Mouse (Mus musculus) embryonic facial prominence, embryonic 13.5 days (tissue): ENCODE measurements around the gene Rpa1. TPM values are rescaled to one million over a fixed set of nuclear protein-coding genes. Genes with fewer than 3 reads are reported as not detected.

Experiments used
- ATAC-seq: fragments of 200-750 bp; cut with Nextera tagmentation; 2 replicates; pipeline ENCODE4 v1.8.0; 2017; ENCODE audit warnings: low read depth; ENCODE audit not compliant: insufficient number of reproducible peaks, insufficient read depth, low FRiP score, low TSS enrichment
- H3K27ac ChIP-seq: fragments of 300-500 bp; sonication (generic); 2 replicates; pipeline ENCODE4 v1.5.1; 2015; ENCODE audit warnings: moderate library complexity, mild to moderate bottlenecking, inconsistent platforms
- H3K27me3 ChIP-seq: fragments of 300-500 bp; sonication (generic); 2 replicates; pipeline ENCODE4 v1.6.1; 2015; ENCODE audit warnings: mild to moderate bottlenecking, inconsistent platforms
- H3K36me3 ChIP-seq: fragments of 300-500 bp; sonication (generic); 2 replicates; pipeline ENCODE4 v1.6.1; 2015; ENCODE audit warnings: mild to moderate bottlenecking, inconsistent platforms
- H3K4me1 ChIP-seq: fragments of 300-500 bp; sonication (generic); 2 replicates; pipeline ENCODE4 v1.6.1; 2015; ENCODE audit warnings: inconsistent platforms
- H3K4me2 ChIP-seq: fragments of 300-500 bp; sonication (generic); 2 replicates; pipeline ENCODE4 v1.6.1; 2015; ENCODE audit warnings: moderate library complexity, mild to moderate bottlenecking, inconsistent platforms
- H3K4me3 ChIP-seq: fragments of 300-500 bp; sonication (generic); 2 replicates; pipeline ENCODE4 v1.5.1; 2015; ENCODE audit warnings: mild to moderate bottlenecking, inconsistent platforms
- H3K9ac ChIP-seq: fragments of 300-500 bp; sonication (generic); 2 replicates; pipeline ENCODE4 v1.6.1; 2015; ENCODE audit warnings: mild to moderate bottlenecking, inconsistent platforms
- H3K9me3 ChIP-seq: fragments of 300-500 bp; sonication (generic); 2 replicates; pipeline ENCODE4 v1.6.1; 2016; ENCODE audit warnings: inconsistent platforms
- WGBS: fragments of 180-500 bp; shearing (Covaris S2); methylation state at CpG from one replicate; pipeline ENCODE4 v1.1.7; 2015; ENCODE audit warnings: mixed read lengths; 5-methylcytosine and 5-hydroxymethylcytosine counted together
- polyA plus RNA-seq: library from polyadenylated mRNA; unstranded; fragments of >200 nt; fragmentation: Nextera tagmentation; extraction: Ambion mirVana; gene quantifications from 2 replicates; pipeline ENCODE4 v1.2.1, GENCODE M21; 2015

Gene Rpa1
- polyA plus RNA-seq, 1 experiment from 2014 or later: 120 TPM

DNA sequence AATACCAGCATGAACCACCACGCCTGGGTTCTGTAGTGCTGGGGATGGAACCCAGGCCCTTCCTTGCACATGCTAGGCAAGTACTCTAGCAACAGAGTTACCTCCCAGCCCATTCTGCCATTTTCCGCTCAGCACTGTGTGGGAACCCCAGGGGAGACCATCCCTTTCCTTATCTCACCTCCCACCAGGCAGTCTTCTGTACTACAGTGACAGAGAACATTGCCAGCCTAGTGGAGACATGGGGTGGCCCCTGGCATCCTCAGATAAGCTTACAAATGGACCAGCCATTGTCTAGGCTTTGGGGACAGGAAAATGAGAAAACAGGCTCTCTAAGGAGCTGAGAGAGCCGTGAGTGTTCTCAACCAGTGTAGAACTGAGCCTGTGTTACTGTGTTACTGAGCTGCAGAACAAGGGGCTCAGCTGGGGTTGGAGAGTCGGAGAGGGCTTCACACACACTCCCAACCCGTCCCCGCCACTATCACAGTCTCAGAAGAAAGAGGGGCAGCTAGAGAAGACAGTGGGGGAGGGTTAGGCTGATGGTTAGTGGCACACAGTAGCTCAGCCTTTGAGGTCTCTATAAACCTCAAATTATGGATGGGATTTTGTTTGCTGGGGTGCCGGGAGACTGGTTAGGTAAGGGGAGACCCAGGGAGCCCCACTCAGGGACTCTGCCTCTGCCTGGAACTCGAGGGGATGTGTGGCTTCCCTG lies 77.7 kb downstream of the Rpa1 start:
- H3K4me2 ChIP-seq: no peak overlapping the region
- no peak overlapping the region for H3K4me3 ChIP-seq
- H3K36me3 ChIP-seq: no peaks in the 10 kb centered on the region
- H3K27me3 ChIP-seq: peaks cover 13% of the 10 kb centered on the region; the same call in 1 of the 2 replicates
- H3K9me3 ChIP-seq: no peaks in the 10 kb centered on the region
- 70% methylated on average over 8 of the region's 8 CpGs for WGBS
- ATAC-seq: no peak
- peaks cover 22% of the 10 kb centered on the region for H3K4me1 ChIP-seq
- no peak overlapping the region for H3K27ac ChIP-seq
- H3K9ac ChIP-seq: no peak overlapping the region

DNA sequence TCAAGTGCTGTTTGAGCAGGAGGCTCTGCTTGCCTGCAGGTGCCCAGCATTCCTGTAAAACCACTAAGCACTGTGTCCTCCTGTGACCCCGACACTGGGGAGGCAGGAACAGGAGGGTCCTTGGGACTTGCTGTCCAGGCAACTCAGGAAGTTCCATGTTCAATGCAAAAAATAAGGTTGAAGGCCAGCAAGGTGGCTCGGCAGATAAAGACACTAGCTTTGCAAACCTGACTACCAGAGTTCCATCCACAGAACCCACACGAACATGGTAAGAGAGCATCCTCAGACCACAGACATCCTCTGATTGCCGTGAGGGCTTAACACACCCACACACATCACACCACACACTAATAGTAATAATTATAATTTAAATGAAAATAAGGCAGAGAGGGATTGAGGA lies 78.9 kb downstream of the Rpa1 start:
- Histone ChIP-seq H3K36me3 (no peaks in the 10 kb centered on the region), H3K4me1 (peaks cover 18% of the 10 kb centered on the region)
- WGBS: 84% methylated on average over 4 of the region's 4 CpGs

DNA sequence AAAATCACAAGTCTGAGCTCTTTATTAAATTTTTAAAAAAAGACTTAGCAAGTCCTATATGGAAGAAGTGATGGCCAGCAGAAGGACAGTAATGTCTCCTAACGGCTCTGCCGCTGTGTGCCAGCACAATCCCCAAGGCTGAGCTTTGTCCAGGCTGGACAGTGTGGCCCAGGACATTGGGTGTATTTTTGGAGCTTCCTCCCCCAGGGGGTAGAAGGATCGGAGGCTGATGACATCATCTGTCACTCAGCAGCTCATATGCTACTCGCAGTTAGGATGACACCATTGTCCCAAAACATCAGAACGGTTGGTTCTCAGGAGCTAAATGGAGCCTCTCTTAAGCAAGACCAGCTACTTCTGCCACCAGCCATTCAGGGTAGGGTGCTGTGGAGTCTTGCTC lies 79.6 kb downstream of the Rpa1 start:
- H3K4me1 ChIP-seq: peaks cover 22% of the 10 kb centered on the region
- ATAC-seq: no peak
- H3K27me3 ChIP-seq: peaks cover 13% of the 10 kb centered on the region; the same call in 1 of the 2 replicates
- H3K4me3 ChIP-seq: no peak overlapping the region
- no peaks in the 10 kb centered on the region for H3K36me3 ChIP-seq
- H3K27ac ChIP-seq: no peak overlapping the region
- H3K9ac ChIP-seq: no peak overlapping the region
- H3K4me2 ChIP-seq: no peak overlapping the region
- WGBS: 61% methylated on average over 5 of the region's 5 CpGs
- H3K9me3 ChIP-seq: no peaks in the 10 kb centered on the region

More for the DNA sequence above, 78.9 kb downstream of the Rpa1 start:
- ATAC-seq: no peak
- no peaks in the 10 kb centered on the region for H3K9me3 ChIP-seq
- H3K4me3 ChIP-seq: no peak overlapping the region
- no peak overlapping the region for H3K9ac ChIP-seq
- no peak overlapping the region for H3K27ac ChIP-seq
- H3K27me3 ChIP-seq: peaks cover 13% of the 10 kb centered on the region; the same call in 1 of the 2 replicates
- no peak overlapping the region for H3K4me2 ChIP-seq

DNA sequence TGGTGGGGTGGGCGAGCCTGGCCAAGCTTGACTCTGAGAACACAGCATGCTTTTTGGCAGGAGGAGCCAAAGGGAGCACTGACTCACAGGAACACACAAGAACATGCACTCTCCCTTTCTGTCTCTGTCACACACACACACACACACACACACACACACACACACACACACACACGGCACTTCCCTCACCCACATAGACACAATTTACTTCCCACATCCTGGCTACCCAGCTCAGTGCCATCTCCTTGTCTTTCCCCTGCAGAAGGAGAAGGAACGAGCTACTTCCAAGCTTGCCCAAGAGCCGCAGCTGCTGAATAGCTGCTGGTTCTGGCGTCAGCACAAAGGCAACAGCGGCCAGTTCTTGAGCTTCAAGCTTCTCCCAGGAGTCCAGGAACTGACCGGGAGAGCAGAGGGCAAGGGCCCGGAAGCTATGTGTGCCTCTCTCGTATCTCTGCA lies 80.3 kb downstream of the Rpa1 start:
- Histone ChIP-seq H3K4me1 (peaks cover 24% of the 10 kb centered on the region), H3K9ac (no peak overlapping the region), H3K4me2 (no peak overlapping the region), H3K9me3 (no peaks in the 10 kb centered on the region), H3K27me3 (0 out of 2 replicates have a peak, but pooled peaks cover 13% of the 10 kb centered on the region), H3K27ac (no peak overlapping the region), H3K36me3 (no peaks in the 10 kb centered on the region), H3K4me3 (no peak overlapping the region)
- WGBS: 41% methylated on average over 9 of the region's 9 CpGs
- ATAC-seq: no peak

DNA sequence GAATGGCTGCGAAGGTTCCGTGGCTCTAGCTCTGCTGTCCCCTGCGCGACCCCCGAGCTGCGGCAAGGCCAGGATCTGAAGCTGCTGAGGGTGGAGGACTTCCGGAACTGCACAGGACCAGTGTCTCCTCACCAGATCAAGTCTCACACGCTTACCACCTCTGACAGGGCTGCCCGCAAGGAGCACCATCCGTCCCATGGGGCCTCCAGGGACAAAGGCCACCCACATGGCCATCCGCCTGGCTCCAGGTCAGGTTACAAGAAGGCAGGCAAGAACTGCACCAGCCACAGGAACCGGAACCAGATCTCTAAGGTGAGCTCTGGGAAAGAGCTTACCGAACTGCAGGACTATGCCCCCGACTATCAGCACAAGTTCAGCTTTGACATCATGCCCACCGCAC lies 82.6 kb downstream of the Rpa1 start:
- H3K27ac ChIP-seq: no peak overlapping the region
- 44% methylated on average over 15 of the region's 15 CpGs for WGBS
- no peak overlapping the region for H3K4me2 ChIP-seq

DNA sequence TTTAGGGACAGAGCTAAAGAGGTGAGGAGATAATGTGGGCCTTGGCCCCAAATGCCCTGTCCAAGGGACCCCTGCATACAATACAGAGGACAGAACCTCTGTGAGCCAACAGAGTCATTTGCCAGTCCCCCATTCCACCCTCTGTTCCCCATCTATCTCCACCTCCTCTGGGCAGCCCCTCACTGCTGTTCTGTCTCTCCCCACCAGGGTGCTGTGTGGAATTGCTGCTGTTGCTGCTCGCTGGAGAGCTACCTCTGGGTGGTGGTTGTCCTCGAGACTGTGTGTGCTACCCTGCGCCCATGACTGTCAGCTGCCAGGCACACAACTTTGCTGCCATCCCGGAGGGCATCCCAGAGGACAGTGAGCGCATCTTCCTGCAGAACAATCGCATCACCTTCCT lies 83.6 kb downstream of the Rpa1 start:
- H3K9ac ChIP-seq: no peak overlapping the region
- H3K36me3 ChIP-seq: no peaks in the 10 kb centered on the region
- H3K4me3 ChIP-seq: no peak overlapping the region
- H3K27me3 ChIP-seq: 0 out of 2 replicates have a peak, but pooled peaks cover 8% of the 10 kb centered on the region
- WGBS: 87% methylated on average over 6 of the region's 6 CpGs
- H3K9me3 ChIP-seq: no peaks in the 10 kb centered on the region
- peaks cover 34% of the 10 kb centered on the region for H3K4me1 ChIP-seq
- ATAC-seq: no peak
- H3K4me2 ChIP-seq: no peak overlapping the region
- no peak overlapping the region for H3K27ac ChIP-seq

More for the DNA sequence above, 82.6 kb downstream of the Rpa1 start:
- H3K9ac ChIP-seq: no peak overlapping the region
- peaks cover 34% of the 10 kb centered on the region for H3K4me1 ChIP-seq
- H3K27me3 ChIP-seq: 0 out of 2 replicates have a peak, but pooled peaks cover 8% of the 10 kb centered on the region
- no peak for ATAC-seq
- no peaks in the 10 kb centered on the region for H3K9me3 ChIP-seq
- no peak overlapping the region for H3K4me3 ChIP-seq
- H3K36me3 ChIP-seq: no peaks in the 10 kb centered on the region

DNA sequence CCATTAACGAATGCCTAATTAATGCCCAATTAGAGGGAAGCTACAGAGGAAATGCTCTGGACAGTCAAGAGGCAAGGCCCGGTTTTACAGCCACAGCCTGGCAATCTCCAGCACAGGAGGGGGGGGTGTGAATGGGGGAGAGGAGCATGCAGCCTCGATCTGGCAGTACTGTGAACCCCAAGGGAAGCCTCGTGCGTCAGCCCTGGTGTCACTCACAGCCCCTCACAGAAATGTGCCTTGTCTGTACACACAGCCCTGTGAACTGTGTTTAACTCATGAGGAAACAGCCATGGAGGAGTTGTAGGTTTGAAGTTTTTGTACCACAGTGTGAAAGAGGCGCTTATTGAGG lies 84.2 kb downstream of the Rpa1 start:
- no peak overlapping the region for H3K4me3 ChIP-seq
- H3K27me3 ChIP-seq: 0 out of 2 replicates have a peak, but pooled peaks cover 8% of the 10 kb centered on the region
- no peak overlapping the region for H3K9ac ChIP-seq
- 53% methylated on average over 6 of the region's 6 CpGs for WGBS
- no peaks in the 10 kb centered on the region for H3K9me3 ChIP-seq
- peaks cover 34% of the 10 kb centered on the region for H3K4me1 ChIP-seq
- H3K4me2 ChIP-seq: no peak overlapping the region
- H3K27ac ChIP-seq: no peak overlapping the region
- no peaks in the 10 kb centered on the region for H3K36me3 ChIP-seq
- no peak for ATAC-seq

DNA sequence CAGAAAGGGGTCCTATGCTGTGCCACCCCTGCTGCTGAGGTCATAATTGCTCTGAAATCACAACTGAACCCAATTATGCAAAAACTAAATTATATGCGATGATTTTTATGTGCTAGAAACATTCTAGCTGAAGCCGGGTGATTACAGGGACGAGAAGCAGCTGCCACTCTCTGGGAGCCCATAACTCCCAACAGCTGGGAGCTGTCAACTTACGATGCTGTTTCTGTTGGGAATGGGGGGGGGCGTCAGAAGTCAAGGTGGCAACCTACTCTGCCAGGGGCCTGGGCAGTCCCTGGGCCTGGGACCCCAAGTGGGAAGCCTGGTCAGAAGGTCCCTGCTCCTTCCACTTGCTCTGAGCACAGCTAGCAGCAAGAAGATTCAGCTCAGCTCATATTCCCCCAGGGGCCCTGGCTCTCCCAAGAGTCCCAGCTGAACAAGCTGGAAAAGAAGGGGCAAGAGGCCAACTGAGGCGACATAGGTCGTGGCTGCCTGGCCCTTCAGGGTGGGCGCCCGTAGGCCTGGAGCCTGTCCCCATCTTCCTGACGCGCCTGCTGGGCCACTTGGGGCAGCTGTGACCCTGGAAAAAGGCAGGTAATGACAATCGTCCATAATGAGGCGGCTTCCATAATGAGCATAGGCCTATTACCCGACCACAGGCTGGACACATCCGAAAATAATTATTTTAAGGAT lies 84.7 kb downstream of the Rpa1 start:
- no peaks in the 10 kb centered on the region for H3K36me3 ChIP-seq
- peaks cover 34% of the 10 kb centered on the region for H3K4me1 ChIP-seq
- 0 out of 2 replicates have a peak overlapping the region, but pooled peaks have one; percentile 36 for H3K9ac ChIP-seq
- H3K27ac ChIP-seq: peak overlapping the region; percentile 22; the same call in 1 of the 2 replicates
- 45% methylated on average over 15 of the region's 15 CpGs for WGBS
- ATAC-seq: no peak
- H3K4me3 ChIP-seq: no peak overlapping the region
- 0 out of 2 replicates have a peak, but pooled peaks cover 8% of the 10 kb centered on the region for H3K27me3 ChIP-seq
- H3K4me2 ChIP-seq: no peak overlapping the region
- H3K9me3 ChIP-seq: no peaks in the 10 kb centered on the region

DNA sequence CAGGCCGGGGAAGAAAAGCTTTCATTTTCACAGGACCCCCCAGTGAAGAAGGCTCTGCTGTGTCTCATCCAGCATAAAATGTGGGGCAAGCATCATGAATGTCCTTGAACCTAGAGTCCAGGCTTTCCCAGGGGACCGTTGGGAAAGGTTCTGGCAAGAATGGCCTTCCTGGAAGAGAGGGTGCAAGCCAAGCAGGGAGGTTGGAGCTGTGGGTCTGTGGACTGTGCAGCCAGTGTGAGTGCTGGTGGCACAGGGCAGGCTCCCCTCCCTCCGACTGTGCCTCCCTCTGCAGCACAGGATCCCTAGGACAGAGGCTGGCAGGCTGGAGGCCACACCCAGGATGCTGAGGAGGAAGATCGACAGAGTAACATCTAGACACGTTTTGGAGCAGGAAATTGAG lies 85.3 kb downstream of the Rpa1 start:
- Histone ChIP-seq H3K9ac (0 out of 2 replicates have a peak overlapping the region, but pooled peaks have one; percentile 36), H3K4me3 (no peak overlapping the region), H3K4me2 (no peak overlapping the region), H3K9me3 (no peaks in the 10 kb centered on the region), H3K4me1 (peaks cover 34% of the 10 kb centered on the region), H3K36me3 (no peaks in the 10 kb centered on the region), H3K27ac (no peak overlapping the region), H3K27me3 (0 out of 2 replicates have a peak, but pooled peaks cover 8% of the 10 kb centered on the region)
- WGBS: 40% methylated on average over 5 of the region's 5 CpGs
- no peak for ATAC-seq

DNA sequence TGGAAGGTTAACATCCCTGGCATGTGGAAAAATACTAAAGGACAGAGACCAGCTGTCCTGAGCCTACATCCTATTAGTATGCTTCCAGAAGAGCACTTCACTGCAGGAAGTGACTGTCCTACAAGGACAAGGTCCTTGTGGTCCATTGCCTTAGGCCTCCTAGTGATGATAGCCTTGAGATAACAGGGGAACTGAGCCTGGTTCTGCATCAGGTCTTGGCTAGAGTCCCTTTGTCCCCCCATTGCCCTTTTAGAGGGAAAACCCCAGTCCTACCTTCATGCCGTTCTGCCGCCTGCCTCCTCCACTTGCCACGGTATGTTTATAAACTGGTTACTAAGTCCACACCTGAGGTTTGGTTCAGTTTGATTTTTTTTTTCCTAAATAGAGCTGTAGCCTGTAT lies 85.9 kb downstream of the Rpa1 start:
- no peaks in the 10 kb centered on the region for H3K9me3 ChIP-seq
- H3K4me1 ChIP-seq: peaks cover 34% of the 10 kb centered on the region
- 0 out of 2 replicates have a peak, but pooled peaks cover 8% of the 10 kb centered on the region for H3K27me3 ChIP-seq
- WGBS: 77% methylated on average over 3 of the region's 3 CpGs
- H3K4me2 ChIP-seq: no peak overlapping the region
- H3K36me3 ChIP-seq: no peaks in the 10 kb centered on the region
- no peak overlapping the region for H3K27ac ChIP-seq
- 0 out of 2 replicates have a peak overlapping the region, but pooled peaks have one; percentile 36 for H3K9ac ChIP-seq
- no peak overlapping the region for H3K4me3 ChIP-seq
- ATAC-seq: no peak

DNA sequence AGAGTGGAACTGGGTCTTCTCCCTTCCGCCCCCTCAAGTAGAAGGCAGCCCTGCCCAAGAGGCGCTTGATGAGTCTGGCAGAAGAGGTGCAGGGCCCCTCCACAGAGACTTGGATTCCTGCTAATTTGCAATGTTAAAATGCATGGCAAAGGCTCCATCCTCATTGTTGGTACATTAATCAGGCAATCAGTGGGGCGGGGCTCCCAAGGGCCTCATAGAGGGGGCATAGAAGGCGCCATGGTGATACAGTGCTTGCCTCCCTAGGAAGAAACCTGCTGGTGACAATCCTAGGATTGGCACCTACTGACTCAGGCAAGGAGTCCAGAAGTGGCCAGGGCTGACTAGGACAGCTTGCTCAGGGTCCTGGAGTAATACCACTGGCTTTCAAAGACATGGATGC lies 86.4 kb downstream of the Rpa1 start:
- ATAC-seq: no peak
- H3K4me2 ChIP-seq: no peak overlapping the region
- 0 out of 2 replicates have a peak, but pooled peaks cover 8% of the 10 kb centered on the region for H3K27me3 ChIP-seq
- H3K36me3 ChIP-seq: no peaks in the 10 kb centered on the region
- no peak overlapping the region for H3K27ac ChIP-seq
- 88% methylated on average over 4 of the region's 4 CpGs for WGBS
- no peak overlapping the region for H3K4me3 ChIP-seq
- peaks cover 34% of the 10 kb centered on the region for H3K4me1 ChIP-seq
- no peak overlapping the region for H3K9ac ChIP-seq
- no peaks in the 10 kb centered on the region for H3K9me3 ChIP-seq
